Mouse (Mus musculus): ENCODE data around the gene Astn2. TPM values are rescaled to one million over a fixed set of nuclear protein-coding genes. Genes with fewer than 3 reads are reported as not detected.

The Astn2 gene
- polyA plus RNA-seq, 1 experiment = not detected

DNA sequence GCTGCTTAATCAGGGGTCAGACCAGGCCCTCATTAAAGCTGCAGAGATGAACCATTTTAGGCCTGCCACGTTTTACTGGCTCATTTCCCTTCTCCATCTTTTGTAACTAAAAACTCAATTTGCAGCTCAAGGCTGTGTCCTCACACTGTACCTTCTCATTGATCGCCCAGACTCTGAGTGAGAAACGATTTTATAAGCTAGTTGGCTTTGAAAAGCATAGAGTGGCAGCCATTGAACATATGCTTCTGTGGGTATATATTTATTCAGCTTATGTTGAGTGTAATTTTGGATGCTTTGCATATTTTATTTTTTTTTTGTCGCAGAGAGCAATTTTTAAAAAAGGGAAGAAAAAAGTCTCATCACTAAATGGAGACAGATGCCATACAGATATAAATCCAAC is 637.0 kb downstream of the Astn2 start:
- Histone ChIP-seq H3ac (ENCODE audit: control insufficient read depth, insufficient read length) (no peak overlapping the region), H3K27me3 (ENCODE audit: control insufficient read depth, insufficient read depth, insufficient read length) (no peaks in the 10 kb centered on the region), H3K36me3 (ENCODE audit: control insufficient read depth, insufficient read depth) (no peaks in the 10 kb centered on the region), H3K4me2 (ENCODE audit: low read depth) (no peak overlapping the region), H3K4me3 (no peak overlapping the region), H3K79me2 (ENCODE audit: control insufficient read depth, insufficient read depth) (no peaks in the 10 kb centered on the region)
- TF ChIP-seq MYOG (IDR thresholded peaks at IDR 0.05; ENCODE audit: control insufficient read depth in 1 of 3, insufficient read depth in 1 of 3, insufficient read length in 2 of 3, low read depth in 2 of 3) (no peak), CEBPB (IDR thresholded peaks at IDR 0.05; ENCODE audit: insufficient read depth, poor library complexity, severe bottlenecking) (no peak), TCF3 (IDR thresholded peaks at IDR 0.05; ENCODE audit: insufficient read length, low read depth) (no peak), E2F4 (IDR thresholded peaks at IDR 0.05; ENCODE audit: insufficient read depth) (no peak), MYOD1 (IDR thresholded peaks at IDR 0.05; ENCODE audit: control insufficient read depth in 1 of 3, insufficient read length in 2 of 3, low read depth in 2 of 3) (no peak), USF1 (IDR thresholded peaks at IDR 0.05; ENCODE audit: low read depth) (no peak), POLR2A (IDR thresholded peaks at IDR 0.05; ENCODE audit: insufficient read length, low read depth) (no peak), TCF12 (IDR thresholded peaks at IDR 0.05; ENCODE audit: insufficient read depth, poor library complexity, severe bottlenecking) (no peak), SRF (IDR thresholded peaks at IDR 0.05; ENCODE audit: control insufficient read depth, insufficient read length, low read depth) (no peak), POLR2AphosphoS2 (IDR thresholded peaks at IDR 0.05; ENCODE audit: insufficient read length, low read depth) (no peak), REST (IDR thresholded peaks at IDR 0.05; ENCODE audit: insufficient read depth, insufficient read length) (no peak), MAX (IDR thresholded peaks at IDR 0.05; ENCODE audit: low read depth) (no peak)

DNA sequence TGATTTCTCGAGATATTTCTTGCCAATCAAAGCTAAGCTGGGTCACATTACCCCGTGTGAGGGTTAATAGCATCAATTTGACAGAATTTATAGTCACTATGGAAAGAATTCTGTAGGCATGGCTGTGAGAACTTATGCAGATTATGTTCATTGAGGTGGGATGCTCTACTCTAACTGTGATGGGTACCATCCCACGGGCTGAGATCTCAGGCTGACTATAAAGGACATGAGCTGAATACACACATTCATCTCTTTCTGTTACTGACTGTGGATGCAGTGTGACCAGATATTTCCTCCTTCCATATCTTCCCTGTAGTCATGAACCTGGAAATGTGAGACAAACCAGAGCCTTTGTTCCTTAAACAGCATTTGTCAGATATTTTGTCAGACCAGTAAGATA is 639.1 kb downstream of the Astn2 start:
- no peaks in the 10 kb centered on the region for H3K36me3 ChIP-seq (ENCODE audit: control insufficient read depth, insufficient read depth)
- H3ac ChIP-seq (ENCODE audit: control insufficient read depth, insufficient read length) = no peak overlapping the region
- no peaks in the 10 kb centered on the region for H3K79me2 ChIP-seq (ENCODE audit: control insufficient read depth, insufficient read depth)
- no peaks in the 10 kb centered on the region for H3K27me3 ChIP-seq (ENCODE audit: control insufficient read depth, insufficient read depth, insufficient read length)
- H3K4me3 ChIP-seq = no peak overlapping the region
- TF ChIP-seq TCF12 (IDR thresholded peaks at IDR 0.05; ENCODE audit: insufficient read depth, poor library complexity, severe bottlenecking) = no peak
- TF ChIP-seq E2F4 (IDR thresholded peaks at IDR 0.05; ENCODE audit: insufficient read depth) = no peak
- no peak for TF ChIP-seq MYOG (IDR thresholded peaks at IDR 0.05; ENCODE audit: control insufficient read depth in 1 of 3, insufficient read depth in 1 of 3, insufficient read length in 2 of 3, low read depth in 2 of 3)
- TF ChIP-seq REST (IDR thresholded peaks at IDR 0.05; ENCODE audit: insufficient read depth, insufficient read length) = no peak
- no peak for TF ChIP-seq MAX (IDR thresholded peaks at IDR 0.05; ENCODE audit: low read depth)
- no peak for TF ChIP-seq CEBPB (IDR thresholded peaks at IDR 0.05; ENCODE audit: insufficient read depth, poor library complexity, severe bottlenecking)
- no peak for TF ChIP-seq POLR2A (IDR thresholded peaks at IDR 0.05; ENCODE audit: insufficient read length, low read depth)
- TF ChIP-seq POLR2AphosphoS2 (IDR thresholded peaks at IDR 0.05; ENCODE audit: insufficient read length, low read depth) = no peak
- TF ChIP-seq MYOD1 (IDR thresholded peaks at IDR 0.05; ENCODE audit: control insufficient read depth in 1 of 3, insufficient read length in 2 of 3, low read depth in 2 of 3) = no peak
- no peak for TF ChIP-seq USF1 (IDR thresholded peaks at IDR 0.05; ENCODE audit: low read depth)
- no peak for TF ChIP-seq TCF3 (IDR thresholded peaks at IDR 0.05; ENCODE audit: insufficient read length, low read depth)
- no peak for TF ChIP-seq SRF (IDR thresholded peaks at IDR 0.05; ENCODE audit: control insufficient read depth, insufficient read length, low read depth)
- H3K4me2 ChIP-seq (ENCODE audit: low read depth) = no peak overlapping the region

DNA sequence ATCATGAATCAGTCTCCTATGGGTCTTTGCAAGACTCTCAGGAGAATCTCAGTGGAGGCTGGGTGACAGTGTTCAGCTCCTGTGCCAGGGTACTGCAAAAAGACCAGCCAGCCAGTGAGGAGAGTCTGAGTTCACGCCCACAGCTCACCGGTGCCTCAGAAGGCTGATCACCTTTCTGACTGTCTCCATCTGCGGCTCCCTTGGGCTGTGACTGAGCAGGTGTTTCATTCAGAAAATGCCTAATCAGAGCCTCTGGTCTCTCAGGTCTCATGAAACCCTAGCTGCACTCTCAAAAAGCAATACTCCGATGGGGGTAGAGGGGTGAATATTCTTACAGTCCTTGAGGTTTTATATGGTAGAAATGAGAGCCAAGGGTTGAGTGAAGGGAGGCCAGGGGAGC is 640.1 kb downstream of the Astn2 start:
- Histone ChIP-seq H3ac (ENCODE audit: control insufficient read depth, insufficient read length) (no peak overlapping the region), H3K27me3 (ENCODE audit: control insufficient read depth, insufficient read depth, insufficient read length) (no peaks in the 10 kb centered on the region), H3K4me3 (no peak overlapping the region), H3K79me2 (ENCODE audit: control insufficient read depth, insufficient read depth) (no peaks in the 10 kb centered on the region), H3K36me3 (ENCODE audit: control insufficient read depth, insufficient read depth) (no peaks in the 10 kb centered on the region), H3K4me2 (ENCODE audit: low read depth) (no peak overlapping the region)
- TF ChIP-seq TCF3 (IDR thresholded peaks at IDR 0.05; ENCODE audit: insufficient read length, low read depth) = no peak
- TF ChIP-seq MYOD1 (IDR thresholded peaks at IDR 0.05; ENCODE audit: control insufficient read depth in 1 of 3, insufficient read length in 2 of 3, low read depth in 2 of 3) = no peak
- no peak for TF ChIP-seq MAX (IDR thresholded peaks at IDR 0.05; ENCODE audit: low read depth)
- no peak for TF ChIP-seq CEBPB (IDR thresholded peaks at IDR 0.05; ENCODE audit: insufficient read depth, poor library complexity, severe bottlenecking)
- no peak for TF ChIP-seq SRF (IDR thresholded peaks at IDR 0.05; ENCODE audit: control insufficient read depth, insufficient read length, low read depth)
- TF ChIP-seq USF1 (IDR thresholded peaks at IDR 0.05; ENCODE audit: low read depth) = no peak
- no peak for TF ChIP-seq MYOG (IDR thresholded peaks at IDR 0.05; ENCODE audit: control insufficient read depth in 1 of 3, insufficient read depth in 1 of 3, insufficient read length in 2 of 3, low read depth in 2 of 3)
- no peak for TF ChIP-seq E2F4 (IDR thresholded peaks at IDR 0.05; ENCODE audit: insufficient read depth)
- no peak for TF ChIP-seq POLR2AphosphoS2 (IDR thresholded peaks at IDR 0.05; ENCODE audit: insufficient read length, low read depth)
- TF ChIP-seq TCF12 (IDR thresholded peaks at IDR 0.05; ENCODE audit: insufficient read depth, poor library complexity, severe bottlenecking) = no peak
- no peak for TF ChIP-seq POLR2A (IDR thresholded peaks at IDR 0.05; ENCODE audit: insufficient read length, low read depth)
- TF ChIP-seq REST (IDR thresholded peaks at IDR 0.05; ENCODE audit: insufficient read depth, insufficient read length) = no peak

DNA sequence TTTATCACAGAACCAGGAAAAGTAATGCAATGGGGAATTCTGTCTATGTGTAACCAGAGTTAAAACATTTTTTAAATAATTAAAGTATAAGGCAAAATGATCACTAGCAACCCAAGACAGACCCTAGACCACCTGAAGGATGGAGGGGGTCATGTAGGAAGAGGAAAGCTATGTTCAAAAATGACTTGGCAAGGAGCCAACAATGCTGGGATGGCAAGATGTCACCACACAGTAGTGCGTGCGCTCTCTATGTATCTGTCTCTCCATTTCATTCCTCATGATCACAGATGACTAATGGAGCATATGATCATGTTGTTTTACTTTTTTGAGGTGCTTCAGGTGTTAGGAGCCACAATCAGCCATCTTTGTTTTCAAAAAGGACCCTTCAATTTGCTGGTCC is 640.6 kb downstream of the Astn2 start:
- Histone ChIP-seq H3K4me2 (ENCODE audit: low read depth) (no peak overlapping the region), H3K27me3 (ENCODE audit: control insufficient read depth, insufficient read depth, insufficient read length) (no peaks in the 10 kb centered on the region), H3K79me2 (ENCODE audit: control insufficient read depth, insufficient read depth) (no peaks in the 10 kb centered on the region), H3K4me3 (no peak overlapping the region), H3ac (ENCODE audit: control insufficient read depth, insufficient read length) (no peak overlapping the region), H3K36me3 (ENCODE audit: control insufficient read depth, insufficient read depth) (no peaks in the 10 kb centered on the region)
- TF ChIP-seq CEBPB (IDR thresholded peaks at IDR 0.05; ENCODE audit: insufficient read depth, poor library complexity, severe bottlenecking) (no peak), E2F4 (IDR thresholded peaks at IDR 0.05; ENCODE audit: insufficient read depth) (no peak), POLR2A (IDR thresholded peaks at IDR 0.05; ENCODE audit: insufficient read length, low read depth) (no peak), MAX (IDR thresholded peaks at IDR 0.05; ENCODE audit: low read depth) (no peak), TCF12 (IDR thresholded peaks at IDR 0.05; ENCODE audit: insufficient read depth, poor library complexity, severe bottlenecking) (no peak)

DNA sequence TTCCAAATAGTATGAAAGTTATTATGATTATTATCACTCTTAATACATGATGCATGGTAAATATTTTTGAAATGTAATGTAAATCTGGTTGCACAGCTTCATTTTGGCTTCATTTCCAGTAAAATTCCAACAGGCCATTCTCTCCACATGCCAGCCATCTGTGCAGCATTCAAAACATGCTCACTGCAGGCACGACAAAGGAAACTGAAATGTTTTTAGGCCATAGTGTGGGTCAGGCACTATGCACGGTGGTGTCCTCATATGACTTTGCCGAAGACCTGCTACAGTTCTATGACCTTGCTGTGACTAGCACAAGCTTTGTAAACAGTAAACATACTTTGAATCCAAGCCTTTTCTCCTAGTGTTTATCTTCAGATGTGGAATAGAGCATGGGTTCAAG is 642.3 kb downstream of the Astn2 start:
- Histone ChIP-seq H3K4me3 (no peak overlapping the region), H3K79me2 (ENCODE audit: control insufficient read depth, insufficient read depth) (no peaks in the 10 kb centered on the region), H3K4me2 (ENCODE audit: low read depth) (no peak overlapping the region), H3K36me3 (ENCODE audit: control insufficient read depth, insufficient read depth) (no peaks in the 10 kb centered on the region), H3ac (ENCODE audit: control insufficient read depth, insufficient read length) (no peak overlapping the region), H3K27me3 (ENCODE audit: control insufficient read depth, insufficient read depth, insufficient read length) (no peaks in the 10 kb centered on the region)
- TF ChIP-seq MAX (IDR thresholded peaks at IDR 0.05; ENCODE audit: low read depth) (no peak), SRF (IDR thresholded peaks at IDR 0.05; ENCODE audit: control insufficient read depth, insufficient read length, low read depth) (no peak), TCF12 (IDR thresholded peaks at IDR 0.05; ENCODE audit: insufficient read depth, poor library complexity, severe bottlenecking) (no peak), USF1 (IDR thresholded peaks at IDR 0.05; ENCODE audit: low read depth) (no peak), POLR2A (IDR thresholded peaks at IDR 0.05; ENCODE audit: insufficient read length, low read depth) (no peak), CEBPB (IDR thresholded peaks at IDR 0.05; ENCODE audit: insufficient read depth, poor library complexity, severe bottlenecking) (no peak), TCF3 (IDR thresholded peaks at IDR 0.05; ENCODE audit: insufficient read length, low read depth) (no peak), MYOG (IDR thresholded peaks at IDR 0.05; ENCODE audit: control insufficient read depth in 1 of 3, insufficient read depth in 1 of 3, insufficient read length in 2 of 3, low read depth in 2 of 3) (no peak), E2F4 (IDR thresholded peaks at IDR 0.05; ENCODE audit: insufficient read depth) (no peak)

Measured in myocyte (in vitro differentiated cells).